Mouse (Mus musculus): ENCODE measurements around the gene Rab44. TPM values are rescaled to one million over a fixed set of nuclear protein-coding genes. Genes with fewer than 3 reads are reported as not detected.
A peak's percentile ranks its signal among the peaks of the same experiment; 100 is the strongest.

Gene Rab44
- polyA plus RNA-seq, 1 experiment from 2014 or later: 0.04 TPM

DNA sequence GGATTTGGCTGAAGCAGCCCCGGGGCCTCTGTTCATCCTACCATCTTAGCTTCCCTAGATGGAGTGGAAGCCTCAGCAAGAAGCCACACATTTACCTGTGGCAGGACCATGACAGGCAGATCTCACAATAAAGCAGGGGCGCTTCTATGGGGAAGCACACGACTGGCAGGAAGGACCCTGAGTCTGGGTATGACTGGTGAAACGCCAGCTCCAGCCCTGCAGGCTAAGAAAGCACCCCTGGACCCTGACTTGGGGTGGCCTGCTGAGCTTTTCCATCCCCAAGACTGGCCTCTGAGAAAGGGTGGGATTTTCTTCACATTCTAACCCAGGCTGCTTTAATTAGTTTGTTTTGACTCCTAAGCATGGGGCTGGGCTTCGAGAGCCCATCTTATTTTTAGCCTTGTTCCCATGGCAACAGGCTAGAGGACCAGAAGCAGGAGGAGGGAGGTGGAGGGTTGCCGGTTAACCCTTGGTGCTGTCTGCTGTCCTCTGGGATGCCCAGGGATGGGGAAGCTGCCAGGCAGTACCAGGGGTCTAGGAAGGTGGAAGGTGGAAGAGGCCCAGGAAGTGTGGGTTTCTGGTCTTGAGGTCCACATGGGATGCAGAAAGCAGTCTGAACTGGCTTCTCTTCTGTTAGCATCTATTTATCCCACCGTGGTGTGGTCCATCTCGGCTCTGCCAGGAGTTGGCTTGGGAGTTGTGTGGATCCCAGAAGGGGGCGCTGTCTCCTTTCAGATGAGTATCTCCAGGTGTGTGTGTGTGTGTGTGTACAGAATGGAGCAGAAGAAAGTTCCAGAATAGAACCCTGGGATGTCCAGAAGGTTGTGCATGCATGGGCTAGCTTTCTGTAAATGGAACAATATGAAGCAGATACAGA is 62.7 kb downstream of the Rab44 start:
- no peak for TF ChIP-seq CTCF (IDR thresholded peaks at IDR 0.05)
- H3K27me3 ChIP-seq: no peaks in the 10 kb centered on the region
- ChIA-PET POLR2A (no interaction called here), CTCF (interaction anchor here (0.7 to 2.8 kb wide), 3 partner anchors 70 to 127 kb away, joined by 3 to 7 read pairs (median 4); no protein-coding TSS in a partner anchor)
- no peak for ATAC-seq
- in situ Hi-C loops (cut with MboI; ENCODE audit: low pct_unique_long_range_greater_than_20kb): loop anchor here (5.0 kb wide), 2 partner anchors 71 to 191 kb away; no protein-coding TSS in a partner anchor
- DNase-seq (ENCODE audit: low read depth, low spot score): no peak

DNA sequence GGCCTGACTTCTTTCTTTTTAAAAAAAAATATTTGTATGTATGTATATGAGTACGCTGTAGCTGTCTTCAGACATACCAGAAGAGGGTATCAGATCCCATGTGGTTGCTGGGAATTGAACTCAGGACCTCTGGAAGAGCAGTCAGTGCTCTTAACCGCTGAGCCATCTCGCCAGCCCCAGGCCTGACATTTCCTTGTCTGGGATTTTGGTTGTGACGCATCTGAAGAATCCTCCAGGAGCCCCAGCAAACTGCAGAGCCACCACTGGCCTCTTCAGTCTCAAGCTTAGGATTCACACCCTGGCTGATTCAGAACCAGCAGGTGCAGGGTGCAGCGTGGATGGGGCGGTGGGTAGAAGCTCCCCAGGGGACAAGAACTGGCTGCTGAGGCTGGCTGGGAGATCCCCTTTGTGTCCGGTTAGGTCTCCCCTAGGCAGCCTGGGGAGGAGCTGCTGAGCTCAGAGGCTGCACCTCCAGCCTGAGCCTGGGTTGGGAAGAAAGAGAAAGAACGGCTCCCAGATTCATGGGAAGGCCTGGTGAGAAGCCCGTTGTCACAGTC is 64.6 kb downstream of the Rab44 start:
- ChIA-PET POLR2A (no interaction called here), CTCF (interaction anchor here (0.6 to 2.8 kb wide), 4 partner anchors 66 to 129 kb away, joined by 3 to 7 read pairs (median 4); no protein-coding TSS in a partner anchor)
- DNase-seq (ENCODE audit: low read depth, low spot score) (no peak), ATAC-seq (no peak)
- no peak for TF ChIP-seq CTCF (IDR thresholded peaks at IDR 0.05)
- H3K27me3 ChIP-seq: no peaks in the 10 kb centered on the region
- in situ Hi-C loops (cut with MboI; ENCODE audit: low pct_unique_long_range_greater_than_20kb): loop anchor here (5.0 kb wide), 2 partner anchors 69 to 189 kb away; no protein-coding TSS in a partner anchor

DNA sequence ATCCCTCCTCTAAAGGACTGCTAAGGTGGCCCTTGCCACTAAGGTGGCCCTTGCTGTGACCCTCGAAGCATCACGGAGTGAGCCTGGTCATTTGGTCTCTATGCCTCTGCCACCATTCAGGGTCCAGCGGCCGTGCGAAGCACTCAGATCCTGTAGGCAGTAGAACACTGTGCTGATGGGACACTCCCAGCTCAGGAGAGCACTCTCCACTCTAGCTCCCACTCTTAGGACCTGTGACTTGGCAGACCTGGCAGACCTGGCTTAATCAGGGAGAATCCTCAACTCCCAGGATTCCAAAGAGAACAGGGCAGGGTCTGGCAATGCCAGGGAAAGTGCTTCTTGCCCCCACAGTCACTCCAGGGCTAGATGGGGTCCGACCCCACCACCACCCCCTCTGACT is 66.0 kb downstream of the Rab44 start:
- POLR2A ChIA-PET: no interaction called here
- DNase-seq (ENCODE audit: low read depth, low spot score): no peak
- H3K27me3 ChIP-seq: no peaks in the 10 kb centered on the region
- ATAC-seq: no peak
- no peak for TF ChIP-seq CTCF (IDR thresholded peaks at IDR 0.05)
- CTCF ChIA-PET: interaction anchor here (1.3 to 1.4 kb wide), 2 partner anchors 9 to 67 kb away, joined by 3 read pairs; no protein-coding TSS in a partner anchor
- in situ Hi-C loops (cut with MboI; ENCODE audit: low pct_unique_long_range_greater_than_20kb): loop anchor here (5.0 kb wide), 2 partner anchors 67 to 187 kb away; no protein-coding TSS in a partner anchor

DNA sequence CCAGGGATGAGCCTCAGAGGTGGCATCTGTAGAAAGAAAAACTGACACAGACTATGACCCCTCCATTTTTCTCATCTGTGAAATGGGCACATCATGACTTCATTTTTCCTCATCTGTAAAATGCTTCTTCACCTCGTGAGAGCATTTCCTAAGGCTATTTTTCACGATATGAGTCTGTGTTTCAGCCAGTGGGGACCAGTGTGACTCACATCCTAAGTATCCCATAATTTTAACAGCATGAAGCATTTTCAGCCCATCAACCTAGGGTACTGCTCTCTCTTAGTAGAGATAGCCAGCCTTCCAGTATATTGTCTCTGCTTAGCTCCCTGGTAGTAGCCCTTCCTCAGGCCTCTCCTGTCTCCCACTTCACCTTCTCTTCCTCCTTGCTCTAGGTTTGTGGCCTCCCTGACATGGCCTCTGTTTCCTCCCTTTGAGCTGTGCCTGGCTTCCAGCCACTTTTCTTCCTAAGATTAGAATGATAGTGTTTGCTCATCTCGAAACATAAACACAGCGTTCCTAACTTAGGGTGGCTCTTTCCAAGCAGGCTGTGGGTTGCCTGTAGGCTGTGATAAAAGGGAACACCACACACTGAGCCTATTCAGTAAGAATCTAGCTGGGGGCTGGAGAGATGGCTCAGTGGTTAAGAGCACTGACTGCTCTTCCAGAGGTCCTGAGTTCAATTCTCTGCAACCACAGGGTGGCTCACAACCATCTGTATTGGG is 66.6 kb downstream of the Rab44 start:
- in situ Hi-C loops (cut with MboI; ENCODE audit: low pct_unique_long_range_greater_than_20kb): no loop called here
- no peak for DNase-seq (ENCODE audit: low read depth, low spot score)
- H3K27me3 ChIP-seq: no peaks in the 10 kb centered on the region
- peak; percentile 16 for ATAC-seq
- POLR2A ChIA-PET: no interaction called here
- no peak for TF ChIP-seq CTCF (IDR thresholded peaks at IDR 0.05)
- CTCF ChIA-PET: interaction anchor here (1.3 to 1.9 kb wide), 2 partner anchors 10 to 66 kb away, joined by 3 to 12 read pairs; no protein-coding TSS in a partner anchor

DNA sequence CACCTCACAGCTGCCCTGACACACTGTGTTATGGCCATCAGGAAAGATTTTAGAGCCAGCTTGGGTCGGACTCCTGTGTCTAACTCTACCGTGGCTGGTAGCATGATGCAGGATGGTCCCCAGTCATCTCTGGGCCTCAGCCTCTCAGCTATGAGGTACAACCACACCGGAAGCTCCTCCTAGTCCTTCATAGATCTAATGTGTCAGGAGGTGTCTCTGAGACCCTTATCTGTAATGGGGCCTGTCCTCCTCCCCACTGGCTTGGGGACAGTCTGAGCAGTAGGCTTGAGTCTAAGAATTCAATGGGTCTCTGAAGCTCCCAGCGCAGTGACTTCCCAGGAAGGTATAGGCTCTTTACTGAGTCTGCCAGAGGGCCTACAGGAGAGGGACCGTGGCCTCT is 67.8 kb downstream of the Rab44 start:
- CTCF ChIA-PET: interaction anchor here (1.9 kb wide), 1 partner anchor 65 kb away, joined by 12 read pairs; no protein-coding TSS in a partner anchor
- no peak for ATAC-seq

DNA sequence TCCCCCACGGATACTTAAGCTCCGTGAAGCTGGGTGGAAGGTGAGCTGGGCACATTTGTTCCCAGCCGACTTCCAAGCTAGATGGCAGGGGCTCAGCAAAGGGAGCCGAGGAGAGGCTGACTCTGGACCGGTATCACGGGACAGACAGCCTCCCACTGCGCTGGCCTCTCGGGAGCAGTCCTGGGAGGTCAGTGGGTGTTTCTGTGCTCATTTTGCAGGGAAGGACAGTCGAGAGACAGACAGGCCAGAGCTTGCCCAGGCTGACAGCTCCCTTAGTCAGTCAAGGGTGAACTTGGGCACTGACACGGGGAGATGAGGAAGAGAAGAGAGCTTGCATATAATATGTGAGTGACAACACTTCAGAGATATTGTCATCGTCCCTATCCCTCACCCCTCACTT is 69.2 kb downstream of the Rab44 start:
- no peak for TF ChIP-seq CTCF (IDR thresholded peaks at IDR 0.05)
- no peak for DNase-seq (ENCODE audit: low read depth, low spot score)
- CTCF ChIA-PET: interaction anchor here (0.7 to 1.2 kb wide), 3 partner anchors 21 to 63 kb away, joined by 3 read pairs; no protein-coding TSS in a partner anchor
- POLR2A ChIA-PET: no interaction called here
- ATAC-seq: no peak
- in situ Hi-C loops (cut with MboI; ENCODE audit: low pct_unique_long_range_greater_than_20kb): no loop called here
- H3K27me3 ChIP-seq: peaks cover 1% of the 10 kb centered on the region

More for the DNA sequence above, 67.8 kb downstream of the Rab44 start:
- POLR2A ChIA-PET: no interaction called here
- in situ Hi-C loops (cut with MboI; ENCODE audit: low pct_unique_long_range_greater_than_20kb): no loop called here
- H3K27me3 ChIP-seq: no peaks in the 10 kb centered on the region
- TF ChIP-seq CTCF (IDR thresholded peaks at IDR 0.05): no peak
- no peak for DNase-seq (ENCODE audit: low read depth, low spot score)

DNA sequence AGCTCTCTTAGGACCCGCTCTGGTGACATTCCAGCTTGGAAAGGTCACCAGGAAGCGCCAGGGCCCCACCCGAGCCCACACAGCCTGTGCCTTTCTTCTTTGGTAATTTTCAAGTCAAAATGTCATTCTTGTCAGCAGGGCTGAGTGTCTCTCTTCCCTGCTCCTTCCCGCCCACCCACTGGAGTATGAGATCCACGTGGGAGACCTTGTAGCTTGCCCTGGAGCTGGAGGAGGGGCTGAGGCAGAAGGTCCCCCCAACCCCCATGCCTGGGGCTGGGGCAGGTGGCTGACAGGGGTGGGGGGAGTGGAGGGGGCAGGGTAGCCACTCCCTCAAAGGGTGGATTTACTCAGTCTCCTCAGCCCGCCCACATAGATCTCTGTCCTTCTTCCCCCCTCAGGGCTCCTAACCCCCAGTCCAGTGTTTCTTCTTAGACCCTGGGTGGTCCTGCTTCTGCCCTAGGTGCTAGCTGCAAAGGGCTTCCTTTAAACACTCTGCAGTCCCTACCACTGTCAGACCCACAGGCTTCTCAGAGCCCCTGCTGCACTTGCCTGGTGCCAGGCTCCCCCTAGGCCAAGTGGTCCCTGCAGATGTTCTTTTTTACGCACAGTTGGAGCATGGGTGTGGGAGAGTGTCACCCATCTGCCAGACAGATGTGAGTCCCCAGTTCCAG is 71.6 kb downstream of the Rab44 start:
- ChIA-PET CTCF (interaction anchor here (1.0 kb wide), 1 partner anchor 61 kb away, joined by 3 read pairs; no protein-coding TSS in a partner anchor), POLR2A (no interaction called here)
- no peak for ATAC-seq

DNA sequence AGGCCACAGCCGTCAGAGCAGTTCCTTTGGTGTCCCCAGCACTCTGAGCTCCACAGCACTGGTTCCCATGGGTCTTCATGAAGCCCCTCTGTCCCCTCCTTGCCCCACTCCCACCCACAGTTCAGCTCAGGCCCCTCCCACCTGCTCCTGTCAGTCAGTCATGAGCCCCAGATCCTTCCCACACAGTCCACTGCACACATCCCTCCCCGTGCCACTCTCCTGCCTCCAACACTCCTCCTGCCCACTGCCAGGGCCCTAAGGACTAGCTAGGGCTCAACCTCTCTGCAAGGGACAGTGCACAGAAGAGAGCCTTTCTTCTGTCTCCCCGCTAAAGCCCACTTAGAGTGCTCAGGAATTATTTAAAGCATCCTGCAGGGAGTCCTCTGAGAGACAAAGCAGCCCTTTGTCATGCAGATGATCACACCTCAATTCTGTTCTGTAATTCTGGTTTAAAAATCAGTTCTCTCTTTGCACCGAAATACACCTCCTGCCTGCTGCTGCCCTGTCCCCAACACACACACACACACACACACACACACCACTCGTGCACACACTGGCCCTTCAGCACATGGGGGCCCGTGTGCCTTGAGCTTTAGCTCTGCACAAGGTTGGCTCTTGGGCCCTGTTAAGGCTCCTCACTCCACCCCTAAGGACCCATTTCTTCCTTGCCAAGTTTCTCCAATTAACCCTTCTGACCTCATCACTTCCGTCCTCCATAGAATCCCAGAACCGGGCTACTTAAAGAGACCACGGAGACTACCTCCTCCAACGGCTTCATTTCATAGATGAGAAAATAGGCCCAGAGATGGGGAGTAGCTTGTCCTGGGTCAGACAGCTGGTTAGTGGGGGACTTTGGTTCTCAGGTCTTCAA is 73.3 kb downstream of the Rab44 start:
- DNase-seq (ENCODE audit: low read depth, low spot score) (no peak), ATAC-seq (no peak)
- in situ Hi-C loops (cut with MboI; ENCODE audit: low pct_unique_long_range_greater_than_20kb): no loop called here
- H3K27me3 ChIP-seq: peaks cover 17% of the 10 kb centered on the region
- POLR2A ChIA-PET: no interaction called here
- CTCF ChIA-PET: no interaction called here
- no peak for TF ChIP-seq CTCF (IDR thresholded peaks at IDR 0.05)

More for the DNA sequence above, 71.6 kb downstream of the Rab44 start:
- H3K27me3 ChIP-seq: peaks cover 13% of the 10 kb centered on the region
- in situ Hi-C loops (cut with MboI; ENCODE audit: low pct_unique_long_range_greater_than_20kb): no loop called here
- no peak for DNase-seq (ENCODE audit: low read depth, low spot score)
- TF ChIP-seq CTCF (IDR thresholded peaks at IDR 0.05): no peak

DNA sequence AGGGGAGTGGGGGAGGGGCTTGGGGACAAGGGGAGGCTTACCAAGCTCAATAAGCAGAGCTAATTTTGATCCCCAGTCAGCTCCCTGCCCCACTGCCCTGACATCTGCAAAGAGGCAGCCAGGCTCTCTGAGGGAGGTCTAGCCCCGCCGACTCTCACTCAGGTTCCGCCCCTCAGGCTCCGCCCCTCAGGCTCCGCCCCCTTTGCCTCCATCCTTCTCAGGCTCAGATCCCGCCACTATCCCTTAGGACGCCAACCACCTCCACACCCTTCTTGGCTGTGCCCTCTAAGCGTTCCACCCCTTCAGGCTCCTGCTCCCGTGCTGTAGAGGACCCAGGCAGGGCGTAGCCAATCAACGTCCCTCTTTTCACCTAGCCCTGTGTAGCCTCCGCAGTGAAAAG is 75.0 kb downstream of the Rab44 start:
- peaks cover 17% of the 10 kb centered on the region for H3K27me3 ChIP-seq
- POLR2A ChIA-PET: no interaction called here
- in situ Hi-C loops (cut with MboI; ENCODE audit: low pct_unique_long_range_greater_than_20kb): no loop called here
- ATAC-seq (no peak), DNase-seq (ENCODE audit: low read depth, low spot score) (no peak)
- CTCF ChIA-PET: no interaction called here
- TF ChIP-seq CTCF (IDR thresholded peaks at IDR 0.05): no peak

All from Patski (cell line).